Mouse (Mus musculus): ENCODE measurements at regions not wholly inside any gene's neighbourhood (a gene's known extent, or its start where the extent isn't known, plus 50 kb on each side); places are given as distances from the start of the nearest gene placed in this dataset. TPM values are rescaled to one million over a fixed set of nuclear protein-coding genes. Genes with fewer than 3 reads are reported as not detected.

DNA sequence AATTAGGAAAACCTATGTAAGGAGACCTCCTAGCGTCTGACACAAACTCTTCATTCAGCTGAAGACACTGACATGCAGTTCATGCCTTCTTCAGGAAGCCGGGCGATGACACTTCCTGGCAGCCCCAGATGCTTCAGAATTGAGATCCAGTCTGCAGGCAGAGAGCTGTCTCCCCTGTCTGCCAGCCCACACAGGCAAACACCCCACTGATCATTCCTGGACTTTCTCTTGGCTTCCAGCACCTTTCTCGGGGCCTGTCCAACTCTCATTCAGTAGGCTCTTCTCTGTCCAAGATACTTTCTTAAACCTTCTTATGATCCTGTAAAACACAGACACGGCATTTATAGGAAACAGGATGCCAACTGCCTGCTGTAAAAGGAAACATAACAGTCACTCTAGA, 50.0 kb upstream of the Adamts16 start:
- Histone ChIP-seq H3K27ac (no peak overlapping the region), H3K9ac (no peak overlapping the region), H3K27me3 (ENCODE audit: control insufficient read depth, insufficient read depth, low read length) (no peaks in the 10 kb centered on the region), H3K9me3 (ENCODE audit: control insufficient read depth, low read length) (no peaks in the 10 kb centered on the region), H3K4me2 (replicated peaks) (no peak overlapping the region), H3K4me1 (replicated peaks; ENCODE audit: control insufficient read depth, insufficient read depth, low read length) (no peaks in the 10 kb centered on the region), H3K36me3 (replicated peaks; ENCODE audit: control insufficient read depth, insufficient read depth) (no peaks in the 10 kb centered on the region), H3K4me3 (replicated peaks; ENCODE audit: low read length) (no peak overlapping the region)
- WGBS: 76% methylated on average over 5 of the region's 5 CpGs
- DNase-seq (ENCODE audit: low spot score): no peak
- no peak for ATAC-seq (ENCODE audit: low FRiP score)

Small RNAs in the stretch of these regions (microRNA-seq; reads per million reads assigned to microRNA genes)
- gene Mir466f-4: not detected
